Mouse (Mus musculus) heart, adult 2 months (tissue): ENCODE measurements around the gene Hoxd8.

ENCODE experiments used
- CTCF ChIP-seq: fragments of 200-600 bp; IDR thresholded peaks from 2 replicates; pipeline ENCODE4 v1.8.1; 2022; ENCODE audit warnings: antibody characterized with exemption, mild to moderate bottlenecking, moderate library complexity
- POLR2A ChIP-seq: fragments of 200-500 bp; IDR thresholded peaks from 2 replicates; pipeline ENCODE4 v1.6.1; 2011; ENCODE audit warnings: mild to moderate bottlenecking, low read depth, low read length, control low read depth; ENCODE audit not compliant: insufficient read depth

DNA sequence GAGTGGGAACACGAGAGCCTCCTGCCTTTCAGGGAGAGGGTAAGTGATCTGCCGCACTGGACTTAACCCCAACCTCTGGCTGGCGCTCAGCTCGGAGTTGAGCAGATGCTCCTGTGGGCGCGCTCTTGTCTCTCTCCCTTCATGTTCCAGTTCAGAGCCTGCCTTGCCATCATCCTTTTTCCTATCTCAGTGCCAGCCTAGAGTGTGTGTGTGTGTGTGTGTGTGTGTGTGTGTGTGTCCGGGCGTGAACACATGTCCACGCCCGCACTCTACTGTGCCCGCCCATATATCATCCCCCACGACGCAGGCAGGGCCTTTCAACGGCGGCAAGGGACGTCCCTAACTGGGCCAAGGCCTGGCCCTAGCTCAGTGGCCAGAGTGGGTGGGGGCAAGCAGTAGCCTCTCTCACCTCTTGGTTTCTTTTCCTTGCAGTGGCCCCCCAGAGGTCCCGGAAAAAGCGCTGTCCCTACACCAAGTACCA is 20.9 kb upstream of the Hoxd8 start:
- TF ChIP-seq CTCF (no peak), POLR2A (no peak)
